Mouse (Mus musculus): ENCODE results near the gene Aph1a.
"Not testable (repeated sequence)": the region's sequence is repeated elsewhere in the genome, so short reads cannot be mapped to it uniquely, and the experiment has no call there.

Aph1a gene

DNA sequence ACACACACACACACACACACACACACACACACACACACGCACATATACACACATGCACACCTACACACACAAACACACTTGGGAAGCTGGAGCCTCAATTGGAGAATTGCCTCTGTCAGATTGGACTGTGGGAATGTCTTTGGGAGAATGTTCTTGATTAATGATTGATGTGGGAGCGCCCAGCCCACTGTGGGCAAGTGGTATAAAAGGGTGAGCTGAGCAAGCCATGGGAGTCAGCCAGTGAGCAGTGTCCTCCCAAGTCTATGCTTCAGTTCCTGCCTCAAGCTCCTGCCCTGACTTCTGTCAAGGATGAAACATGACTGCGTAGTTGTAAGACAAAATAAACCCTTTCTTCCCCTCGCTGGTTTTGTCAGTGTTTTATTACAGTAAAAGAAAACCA is 6.2 kb upstream of the Aph1a start:
- DNase-seq (ENCODE audit: low spot score), result no peak

DNA sequence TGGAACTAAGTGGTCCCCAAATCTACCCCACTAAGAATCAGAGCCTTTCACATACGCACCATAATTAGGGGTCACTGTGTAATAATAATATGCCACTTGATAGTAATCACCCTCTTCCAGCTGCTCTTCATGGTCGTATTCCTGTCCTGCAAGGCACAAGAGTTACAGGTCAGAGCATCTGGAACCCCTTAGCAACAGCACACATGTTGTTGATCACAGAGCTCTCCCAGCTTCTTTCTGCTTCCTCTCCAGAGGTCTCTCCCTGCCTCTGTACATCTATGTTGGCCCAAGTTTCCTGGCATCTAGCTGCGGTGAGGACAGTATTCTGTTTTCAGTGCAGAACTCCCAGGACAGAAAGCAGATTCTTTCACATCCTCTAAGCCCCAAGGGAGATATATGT is 4.1 kb upstream of the Aph1a start:
- DNase-seq (ENCODE audit: low spot score), result no peak

DNA sequence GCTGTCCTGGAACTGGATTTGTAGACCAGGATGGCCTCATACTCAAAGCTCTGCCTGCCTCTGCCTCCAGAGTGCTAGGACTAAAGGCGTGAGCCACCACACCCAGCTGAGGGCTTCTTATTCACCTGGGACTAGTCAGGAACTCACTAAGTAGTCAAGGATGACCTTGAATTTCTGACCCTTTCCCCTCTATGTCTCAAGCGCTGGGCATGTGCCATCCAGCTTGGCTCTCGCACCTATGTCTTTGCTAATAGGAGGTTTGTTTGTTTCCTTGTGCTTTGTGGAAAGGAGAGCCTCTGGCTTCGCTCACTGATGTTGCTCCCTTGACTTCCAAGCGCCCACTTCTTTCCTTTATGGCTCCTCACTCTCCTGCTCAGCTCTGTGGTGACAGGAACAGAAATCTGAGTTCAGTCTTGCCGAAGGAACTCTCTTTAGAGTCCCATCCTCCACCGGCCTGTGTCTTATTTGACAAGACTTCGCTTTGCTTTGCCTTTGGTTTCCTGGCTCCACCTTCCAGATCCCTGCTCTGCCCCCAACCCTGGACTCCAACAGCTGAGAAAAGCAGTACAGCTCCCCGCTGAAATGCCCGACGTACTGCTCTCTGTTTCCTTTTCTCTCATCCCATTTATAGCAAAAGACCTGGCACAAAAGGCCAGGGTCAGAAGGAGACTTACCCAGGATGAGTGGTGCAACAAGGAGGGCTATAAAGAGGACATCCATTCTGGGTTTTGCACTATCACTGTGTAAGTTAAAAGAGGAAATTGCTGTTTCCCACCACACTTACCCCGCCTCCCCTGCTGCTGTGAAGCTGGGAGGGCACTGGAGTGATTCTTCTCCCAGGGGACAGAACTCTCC is 2.3 kb upstream of the Aph1a start, which contains the start of gene BC028528:
Gene BC028528, minus strand, starts transcription at position 795 of the 855 bp plus-strand sequence.
- no peak for DNase-seq (ENCODE audit: low spot score)

DNA sequence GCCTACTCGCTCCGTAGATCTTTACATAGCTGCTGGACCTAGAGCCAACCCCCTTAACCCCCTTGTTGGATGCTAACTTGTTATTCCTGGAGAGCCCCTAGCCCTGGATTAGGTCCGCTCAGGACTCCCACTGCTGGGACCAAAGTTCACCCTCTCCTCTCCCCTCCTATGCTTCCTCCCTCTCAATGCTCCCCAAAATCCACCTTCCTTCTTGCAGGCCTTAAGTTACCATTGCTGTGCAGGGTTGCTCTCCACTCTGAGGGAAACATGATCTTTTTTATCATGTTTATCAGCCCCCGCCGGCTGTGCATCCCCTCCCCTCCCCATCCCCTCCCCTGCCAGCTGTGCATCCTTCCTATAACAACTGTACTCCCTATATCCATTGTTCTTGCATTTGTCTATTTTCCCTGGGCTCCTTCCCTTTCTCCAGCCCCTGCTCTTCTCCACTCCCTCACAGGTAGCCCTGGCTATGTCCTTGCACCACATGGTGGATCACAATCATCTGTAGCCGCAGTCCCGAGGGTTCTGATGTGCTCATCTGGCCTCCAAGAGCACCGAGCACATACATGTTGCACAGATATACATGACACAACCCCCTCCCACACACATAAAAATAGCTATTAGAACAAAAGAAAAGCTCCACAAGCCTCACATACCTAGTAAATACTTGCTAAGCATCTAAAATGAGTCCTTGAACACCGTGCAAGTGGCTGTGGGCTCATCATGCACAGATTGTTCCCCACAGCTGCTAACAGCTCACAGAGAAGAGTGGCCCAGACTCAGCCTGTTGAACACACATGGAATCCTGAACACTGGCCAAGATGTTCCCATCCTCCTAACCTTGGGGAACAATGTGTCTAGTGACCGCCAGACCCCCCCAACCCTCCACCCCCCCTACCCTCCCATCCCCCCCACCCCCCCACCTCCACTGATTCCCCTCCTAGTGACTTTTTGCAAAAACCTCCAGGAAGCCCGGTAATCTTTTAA is 1.4 kb upstream of the Aph1a start:
- no peak for DNase-seq (ENCODE audit: low spot score)

DNA sequence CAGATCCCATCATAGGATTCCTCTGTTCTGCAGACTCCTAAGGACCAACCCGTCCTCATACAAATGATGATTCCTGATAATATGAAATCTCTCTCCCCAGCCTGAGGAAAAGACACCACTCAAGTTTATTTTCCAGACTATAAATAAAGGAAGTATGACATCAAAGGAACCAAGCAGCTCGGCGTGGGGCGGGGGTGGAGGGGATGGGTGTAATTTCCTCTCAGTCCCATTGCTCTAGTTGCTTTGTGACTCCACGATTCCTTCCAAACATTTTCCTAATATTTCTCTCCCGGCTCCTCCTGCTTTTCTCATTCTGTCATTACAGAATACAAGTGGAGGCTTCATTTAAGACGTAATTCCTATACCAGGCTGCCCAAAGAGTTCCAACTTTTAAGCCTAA is 643 bp upstream of the Aph1a start:
- DNase-seq (ENCODE audit: low spot score), result no peak

DNA sequence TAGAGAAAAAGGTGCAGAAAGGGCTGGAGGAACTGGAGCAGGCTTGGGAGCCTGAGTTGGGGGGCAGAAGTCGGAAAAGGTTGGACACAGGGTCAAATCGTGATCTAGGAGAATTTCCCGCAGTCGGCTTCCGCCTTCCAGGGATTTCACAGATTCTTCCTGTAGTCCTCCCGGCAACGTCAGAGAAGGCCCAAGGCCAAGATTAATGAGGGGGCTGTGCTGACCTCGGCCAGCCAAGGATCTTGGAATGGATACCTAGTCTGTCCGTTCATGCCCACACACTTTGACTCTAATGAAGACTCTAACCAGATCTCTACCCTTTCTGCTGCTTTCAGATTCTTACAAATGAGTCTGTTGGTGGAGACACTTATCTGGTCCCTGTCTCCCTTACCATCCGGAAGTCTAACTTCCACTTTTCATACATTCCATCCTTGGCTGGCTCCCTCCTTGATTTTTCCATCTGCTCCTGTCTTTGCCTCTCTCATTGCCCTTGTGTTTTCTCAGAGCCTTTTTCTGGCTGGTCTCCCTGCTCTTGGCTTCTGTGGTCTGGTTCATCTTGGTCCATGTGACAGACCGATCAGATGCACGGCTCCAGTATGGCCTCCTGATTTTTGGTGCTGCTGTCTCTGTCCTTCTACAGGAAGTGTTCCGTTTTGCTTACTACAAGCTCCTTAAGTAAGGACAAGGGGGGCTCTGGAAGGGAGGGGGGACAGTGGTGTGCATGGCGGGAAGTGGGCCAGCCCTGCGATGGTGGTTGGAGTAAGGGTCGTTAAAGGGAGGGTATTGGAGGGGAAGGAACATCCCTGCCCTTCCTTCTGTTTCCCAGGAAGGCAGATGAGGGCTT is 770 bp downstream of the Aph1a start:
- peak; percentile 70 for DNase-seq (ENCODE audit: low spot score)

DNA sequence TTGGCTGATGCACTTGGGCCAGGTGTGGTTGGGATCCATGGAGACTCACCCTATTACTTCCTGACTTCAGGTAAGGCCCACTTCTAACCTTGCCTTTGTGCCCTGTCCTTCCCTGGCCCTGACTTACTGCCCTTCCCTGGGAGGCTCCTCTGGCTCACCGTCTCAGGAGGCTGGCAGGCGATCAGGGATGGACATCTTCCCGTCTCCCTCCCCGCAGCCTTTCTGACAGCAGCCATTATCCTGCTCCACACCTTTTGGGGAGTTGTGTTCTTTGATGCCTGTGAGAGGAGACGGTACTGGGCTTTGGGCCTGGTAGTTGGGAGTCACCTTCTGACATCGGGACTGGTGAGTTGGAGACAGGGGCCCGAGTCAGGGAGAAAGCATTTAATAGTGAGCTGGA is 1.7 kb downstream of the Aph1a start:
- not testable (repeated sequence) for DNase-seq (ENCODE audit: low spot score)

DNA sequence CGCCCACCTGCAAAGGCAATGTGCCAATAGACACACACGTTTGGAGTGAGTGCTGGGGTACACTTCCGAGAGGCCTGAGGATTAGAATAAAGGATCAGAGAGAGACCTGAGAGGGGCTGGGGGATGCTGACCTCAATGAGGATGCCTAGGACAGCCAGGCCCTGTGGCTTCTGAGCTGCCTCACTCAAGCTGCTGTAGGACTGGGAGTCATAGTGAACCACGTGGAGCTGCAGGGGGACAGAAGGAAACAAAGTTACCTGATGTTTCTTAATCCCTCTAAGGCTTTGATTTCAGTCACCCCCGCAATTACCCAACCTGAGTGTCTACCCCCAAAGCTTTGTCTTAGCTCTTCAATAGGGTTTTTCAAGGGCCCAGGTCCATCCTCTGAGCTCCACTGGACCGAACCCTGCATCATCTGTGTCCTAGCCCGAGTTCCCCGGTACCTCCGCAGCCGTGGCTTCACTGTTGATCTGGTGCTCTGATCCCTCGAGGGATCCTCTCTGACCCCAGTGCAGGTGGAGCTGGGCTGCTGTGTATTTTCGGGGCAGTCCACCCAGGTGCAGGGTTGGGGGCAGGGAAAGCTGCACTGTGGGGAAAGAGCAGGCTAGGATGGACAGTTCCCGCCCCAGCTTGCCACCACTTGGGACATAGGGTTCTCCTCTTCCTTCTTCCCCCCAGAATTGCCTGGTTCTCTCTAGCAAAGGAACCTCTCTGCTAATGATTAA is 6.2 kb downstream of the Aph1a start:
- no peak for DNase-seq (ENCODE audit: low spot score)

DNA sequence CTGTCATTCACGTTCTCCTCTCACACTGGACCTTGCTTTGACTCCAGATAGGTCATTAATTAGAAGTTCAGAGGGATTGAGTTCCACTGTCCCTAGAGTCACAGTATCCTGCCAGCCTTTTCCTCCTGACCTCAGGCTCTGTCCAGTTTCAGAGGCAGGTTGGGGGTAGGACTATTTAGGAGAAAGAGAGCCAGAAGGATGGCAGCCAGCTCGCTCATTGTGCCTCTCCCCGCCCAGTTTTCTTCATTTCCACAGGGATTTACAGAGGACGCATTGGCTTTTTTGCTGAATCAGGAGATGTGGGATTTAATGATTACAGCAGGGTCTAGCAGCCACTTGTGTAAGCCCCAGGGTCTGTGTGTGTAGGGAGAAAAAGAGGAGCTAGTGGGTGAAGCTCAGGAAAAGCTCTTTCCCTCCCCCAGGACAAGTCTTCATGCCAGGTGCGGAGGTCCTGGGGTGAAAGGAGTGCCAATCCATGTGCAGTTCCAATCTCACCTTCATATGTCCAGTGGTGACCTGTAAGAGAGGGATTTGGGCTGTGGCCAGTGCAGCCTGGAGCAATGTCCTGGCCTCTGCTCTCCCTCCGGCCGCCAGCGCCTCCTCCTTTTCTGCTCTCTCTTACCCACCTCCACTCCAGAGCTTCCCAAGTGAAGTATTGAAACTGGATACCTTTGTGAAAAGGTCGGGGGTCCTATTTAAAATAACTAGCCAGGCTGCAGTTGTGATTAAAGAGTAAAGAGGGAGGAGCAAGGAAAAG is 8.0 kb downstream of the Aph1a start:
- peak; percentile 70 for DNase-seq (ENCODE audit: low spot score)

DNA sequence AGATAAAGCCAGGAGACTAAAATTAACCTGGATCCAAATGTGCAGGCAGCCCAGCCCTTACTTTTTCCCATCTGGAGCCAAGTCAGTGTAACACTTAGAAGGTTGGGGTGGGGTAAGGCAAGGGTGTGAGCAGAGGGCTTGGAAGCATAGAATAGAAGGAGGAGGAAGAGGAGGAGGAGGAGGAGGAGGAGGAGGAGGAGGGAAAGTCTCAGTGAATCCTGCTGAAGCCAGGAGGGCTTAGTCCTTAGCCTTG is 8.5 kb downstream of the Aph1a start:
- DNase-seq (ENCODE audit: low spot score), result no peak

DNA sequence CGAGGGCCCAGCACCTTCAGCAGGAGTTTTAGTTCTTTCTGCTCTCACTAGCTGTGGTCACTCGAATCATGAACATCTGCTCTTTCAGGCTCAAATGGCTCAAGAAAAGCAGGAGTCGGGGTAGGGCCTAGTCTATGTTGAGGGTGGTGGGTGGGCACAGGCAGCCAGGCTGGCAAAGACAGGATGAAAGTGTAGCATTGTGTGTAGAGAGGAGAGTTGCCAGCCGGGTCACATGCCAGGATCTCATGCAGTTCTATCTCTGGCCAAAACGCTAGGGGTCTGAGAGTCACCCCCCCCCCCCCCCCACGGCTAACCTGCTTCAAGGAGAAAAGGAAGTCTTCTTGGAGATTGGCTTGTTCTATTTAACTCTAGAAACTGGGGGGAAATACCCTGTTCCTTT is 8.9 kb downstream of the Aph1a start:
- no peak for DNase-seq (ENCODE audit: low spot score)

DNA sequence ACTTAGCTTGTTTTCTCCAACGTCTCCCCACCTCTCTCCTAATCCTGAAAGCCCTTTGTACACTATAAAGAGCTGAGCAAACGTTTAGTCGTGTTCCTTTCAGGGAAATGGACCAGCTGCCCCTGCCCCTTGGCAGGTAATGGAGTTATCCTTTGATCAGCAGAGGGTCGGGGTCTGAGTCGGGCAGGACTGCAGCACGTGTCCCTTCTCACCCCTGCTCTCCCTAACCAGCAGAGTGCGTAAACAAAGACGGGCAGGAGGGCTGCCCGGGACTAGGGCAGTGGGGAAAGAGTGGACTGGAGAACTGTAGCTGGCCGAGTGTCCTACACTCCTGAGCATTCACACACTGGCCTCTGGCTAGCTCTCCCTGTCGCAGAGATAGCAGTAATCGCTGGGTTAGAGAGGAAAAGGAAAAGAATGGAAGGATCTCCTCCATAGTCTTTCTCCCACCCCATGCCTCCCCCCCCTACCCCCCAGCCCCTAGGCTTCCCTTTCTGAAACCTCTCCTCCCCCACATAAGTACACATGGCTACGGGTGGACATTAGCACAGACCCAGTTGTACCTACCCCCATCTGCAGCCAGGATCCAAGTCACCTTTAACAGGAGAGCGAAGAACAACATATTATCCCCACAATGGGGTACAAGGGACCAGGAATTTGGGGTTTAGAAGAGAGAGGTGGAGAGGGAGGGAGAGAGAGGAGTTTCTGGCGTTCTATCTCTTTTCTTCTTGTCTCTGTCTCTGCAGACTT is 10.2 kb downstream of the Aph1a start:
- no peak for DNase-seq (ENCODE audit: low spot score)

DNA sequence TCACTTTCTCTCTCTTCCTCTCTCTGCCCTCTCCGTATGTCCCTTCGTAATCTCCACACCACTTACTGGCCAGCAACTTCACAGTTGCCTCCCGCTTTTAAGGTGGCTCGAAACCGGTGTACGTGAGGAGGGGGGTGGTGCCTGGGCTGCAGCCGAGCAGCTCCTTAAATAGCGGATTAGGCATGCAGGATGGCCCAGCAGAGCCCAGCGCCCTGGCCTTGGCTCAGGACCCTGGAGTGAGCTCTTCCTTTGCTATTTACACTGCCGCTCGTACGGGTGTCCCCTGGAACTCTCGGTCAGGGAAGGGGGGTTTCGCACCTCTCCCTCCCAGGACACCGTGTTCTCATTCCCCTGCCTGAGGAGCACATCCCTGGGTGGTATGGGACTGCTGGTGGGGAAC is 10.8 kb downstream of the Aph1a start, which contains the start of gene Car14:
Gene Car14, minus strand, starts transcription at position 124 of the 400 bp plus-strand sequence.
- DNase-seq (ENCODE audit: low spot score), result no peak

DNA sequence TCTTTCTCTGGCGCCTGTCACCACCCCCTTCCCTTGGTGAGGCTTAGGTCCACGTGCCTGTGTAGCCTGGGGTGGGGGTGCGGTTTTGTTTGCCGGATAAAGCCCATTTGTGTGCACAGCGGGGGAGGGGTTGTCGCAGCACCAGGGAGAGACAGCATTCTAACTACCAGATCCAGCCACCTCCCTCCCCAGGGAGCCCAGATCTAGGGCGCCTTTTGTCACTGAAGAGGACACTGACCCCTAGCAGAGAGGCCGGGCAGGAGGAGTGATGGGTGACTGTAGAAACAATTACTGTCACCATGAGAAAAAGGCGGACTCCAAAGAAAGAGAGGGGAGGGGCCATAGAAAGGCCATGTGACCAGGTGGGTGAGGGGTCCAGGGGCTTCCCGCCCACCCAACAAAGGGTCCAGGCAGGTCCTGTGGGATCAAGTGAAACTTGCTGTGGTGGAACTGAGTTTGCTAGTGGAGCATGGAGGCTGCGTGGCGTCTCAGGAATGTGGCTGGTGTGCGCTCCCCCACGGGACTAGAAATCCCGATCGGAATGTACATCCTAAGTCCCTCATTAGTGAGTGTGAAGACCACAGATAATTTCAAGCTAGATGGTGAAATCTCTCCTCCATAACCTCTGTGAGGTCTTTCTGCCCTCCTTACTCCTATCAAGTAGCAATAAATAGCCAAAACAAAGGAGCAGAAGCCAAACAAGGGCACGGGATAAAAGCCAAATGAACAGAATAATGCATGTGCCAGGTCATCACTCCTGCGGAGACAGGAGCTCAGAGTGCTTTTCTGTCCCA is 11.6 kb downstream of the Aph1a start:
- no peak for DNase-seq (ENCODE audit: low spot score)

DNA sequence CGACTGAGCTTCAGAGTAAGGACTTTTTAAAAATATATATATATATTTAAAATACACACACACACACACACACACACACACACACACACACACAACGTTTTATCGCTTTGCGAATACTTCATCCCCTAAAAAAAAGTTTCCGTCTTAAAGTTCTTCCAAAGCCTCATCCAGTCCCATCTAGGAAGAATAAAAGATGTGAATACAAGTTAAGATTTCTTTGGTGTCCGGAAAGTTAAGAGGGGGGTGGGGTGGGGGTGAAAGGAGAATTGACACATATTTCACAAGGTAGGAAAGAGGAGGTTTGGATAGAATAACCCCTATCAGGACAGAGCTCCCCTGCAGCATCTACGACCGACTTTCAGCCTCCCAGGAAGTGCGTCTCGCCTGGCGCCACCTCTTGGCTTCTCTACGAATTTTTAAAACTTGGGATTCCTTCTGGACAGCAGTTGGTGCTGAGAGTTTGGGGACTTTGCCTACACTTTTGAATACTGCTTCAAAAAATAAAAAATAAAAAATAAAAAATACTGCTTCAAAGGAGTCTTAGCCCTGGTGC is 12.2 kb downstream of the Aph1a start:
- DNase-seq (ENCODE audit: low spot score), result peak; percentile 70

DNA sequence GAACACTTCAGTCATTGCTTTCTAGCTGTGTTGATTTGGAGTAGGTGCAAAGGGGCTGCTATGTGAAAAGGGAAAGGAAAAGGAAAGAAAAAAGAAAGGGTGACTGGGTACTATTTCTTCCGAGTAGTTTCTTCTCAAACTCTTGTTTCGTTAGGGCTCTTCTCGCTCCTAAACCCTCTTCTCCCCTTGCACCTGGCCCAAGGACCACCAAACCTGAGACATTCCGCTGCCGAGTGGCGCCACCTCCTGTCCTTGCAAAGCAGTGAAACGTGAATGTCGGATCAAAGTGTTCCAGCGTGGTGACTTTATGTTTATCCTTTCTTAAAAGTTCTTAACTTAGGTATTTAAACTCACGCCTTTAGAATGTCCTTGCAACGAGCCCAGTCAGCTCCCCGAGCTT is 13.1 kb downstream of the Aph1a start:
- DNase-seq (ENCODE audit: low spot score), result peak; percentile 20

DNA sequence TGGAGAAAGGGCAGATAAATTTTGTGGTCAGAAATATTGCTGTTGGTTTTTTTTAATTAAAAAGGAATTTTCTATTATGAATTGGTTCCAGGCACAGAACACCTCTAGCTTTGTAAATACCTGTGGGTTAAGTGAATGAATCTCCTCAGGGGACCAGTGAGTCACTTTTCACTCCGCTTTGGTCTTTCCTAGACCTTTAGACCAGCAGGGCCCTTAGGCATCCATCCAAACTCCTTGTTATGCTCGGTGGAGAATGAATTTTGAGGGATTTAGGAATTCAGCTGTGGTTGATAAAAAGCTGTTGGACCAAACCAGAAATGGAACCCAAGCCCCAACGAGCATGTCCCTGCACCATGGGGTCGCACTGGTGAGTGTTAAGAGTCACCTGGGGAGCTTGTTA is 13.8 kb downstream of the Aph1a start:
- DNase-seq (ENCODE audit: low spot score), result no peak

DNA sequence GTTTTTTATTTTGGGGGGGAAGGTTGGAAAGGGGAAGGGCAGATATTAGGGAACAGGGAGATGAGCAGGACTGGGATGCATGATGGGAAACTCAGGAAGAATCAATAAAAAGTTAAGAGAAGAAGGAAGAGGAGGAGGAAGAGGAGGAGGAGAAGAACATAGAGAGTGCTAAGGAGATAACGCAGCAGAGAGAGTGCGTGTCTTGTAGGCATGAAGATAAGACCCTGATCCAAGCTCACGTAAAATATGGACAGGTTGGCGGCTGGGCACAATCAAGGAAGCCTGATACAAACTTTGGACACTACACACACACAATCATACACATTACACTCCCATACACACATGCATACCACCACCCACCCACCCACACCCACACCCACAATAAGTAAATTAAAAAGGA is 20.9 kb downstream of the Aph1a start:
- no peak for DNase-seq (ENCODE audit: low spot score)

DNA sequence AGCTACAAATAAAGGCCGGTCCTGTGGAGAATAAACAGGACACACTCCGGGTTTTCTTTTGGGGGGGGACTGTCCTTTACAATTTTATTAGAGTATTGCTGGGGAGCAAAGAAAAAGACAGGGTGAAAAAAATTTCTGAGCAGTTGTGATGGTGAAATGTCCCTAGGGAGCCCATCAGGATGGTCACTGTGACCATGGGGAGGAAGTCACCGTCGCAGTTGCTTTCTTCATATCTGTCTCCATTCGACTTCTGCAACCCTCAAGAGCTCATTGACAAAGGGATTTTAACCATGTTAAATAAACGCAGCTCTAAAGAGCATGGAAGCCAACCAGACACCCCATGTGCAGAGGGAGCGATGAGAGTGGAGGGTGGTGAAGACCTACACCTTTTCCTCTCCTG is 23.0 kb downstream of the Aph1a start:
- DNase-seq (ENCODE audit: low spot score), result no peak
